Mouse (Mus musculus) liver, embryonic 14 days (tissue): ENCODE results near the gene Ilf3. TPM values are rescaled to one million over a fixed set of nuclear protein-coding genes. Genes with fewer than 3 reads are reported as not detected.

Source experiments
- polyA plus RNA-seq: library from polyadenylated mRNA; depleted of rRNA; stranded (reverse); fragments of >200 nt; gene quantifications from 2 replicates; pipeline ENCODE4 v1.2.3, GENCODE M21; 2012; rRNA removed

Ilf3 gene
- polyA plus RNA-seq, result 28.1 and 29.4 TPM in 2 replicates

GRCm38 (mm10) chr9:21367357-21368111, at the start of gene Ilf3:
Gene Ilf3 (plus strand): TSS chr9:21367871.

GRCm38 (mm10) chr9:21320619-21321512, 46.8 kb upstream of the Ilf3 start, which contains the start of gene Slc44a2:
Gene Slc44a2 (plus strand): TSS chr9:21320698.

GRCm38 (mm10) chr9:21411669-21412550, 44.2 kb downstream of the Ilf3 start, which contains the start of gene Qtrt1:
Gene Qtrt1 (plus strand): TSS chr9:21411837.

GRCm38 (mm10) chr9:21424631-21425555, 57.2 kb downstream of the Ilf3 start, which contains the start of gene Dnm2:
Gene Dnm2 (plus strand): TSS chr9:21424908.

Other genes starting within 250 kb of the Ilf3 start
- 5.0 and 6.0 TPM in 2 replicates for gene Tyk2, start 236.6 kb upstream of the Ilf3 start, polyA plus RNA-seq
- 135 and 139 TPM in 2 replicates for gene Cdc37, start 217.9 kb upstream of the Ilf3 start, polyA plus RNA-seq
- 0.89 and 1.4 TPM in 2 replicates for gene Pde4a, start 202.2 kb upstream of the Ilf3 start, polyA plus RNA-seq
- gene Keap1, start 128.5 kb upstream of the Ilf3 start, polyA plus RNA-seq, result 12.4 and 14.5 TPM in 2 replicates
- 0.05 and 0.06 TPM in 2 replicates for gene S1pr5, start 119.4 kb upstream of the Ilf3 start, polyA plus RNA-seq
- gene Atg4d, start 102.6 kb upstream of the Ilf3 start, polyA plus RNA-seq, result 30.6 and 38.4 TPM in 2 replicates
- gene Kri1, start 79.9 kb upstream of the Ilf3 start, polyA plus RNA-seq, result 20.3 and 23.3 TPM in 2 replicates
- gene Cdkn2d, start 76.5 kb upstream of the Ilf3 start, polyA plus RNA-seq, result 59.2 and 67.8 TPM in 2 replicates
- 0.08 and 0.14 TPM in 2 replicates for gene Ap1m2, start 55.5 kb upstream of the Ilf3 start, polyA plus RNA-seq
- 10.5 TPM in 2 replicates for gene Slc44a2, start 47.2 kb upstream of the Ilf3 start, polyA plus RNA-seq
- 23.1 and 23.5 TPM in 2 replicates for gene Qtrt1, start 44.0 kb downstream of the Ilf3 start, polyA plus RNA-seq
- 30.6 and 33.1 TPM in 2 replicates for gene Dnm2, start 57.0 kb downstream of the Ilf3 start, polyA plus RNA-seq
- gene Tmed1, start 142.4 kb downstream of the Ilf3 start, polyA plus RNA-seq, result 16.4 and 18.0 TPM in 2 replicates
- 4.9 and 6.6 TPM in 2 replicates for gene AB124611, start 158.3 kb downstream of the Ilf3 start, polyA plus RNA-seq
- 21.7 and 26.8 TPM in 2 replicates for gene Carm1, start 179.0 kb downstream of the Ilf3 start, polyA plus RNA-seq
- 14.2 and 15.9 TPM in 2 replicates for gene Timm29, start 224.9 kb downstream of the Ilf3 start, polyA plus RNA-seq
- gene Yipf2, start 225.0 kb downstream of the Ilf3 start, polyA plus RNA-seq, result 5.7 and 6.0 TPM in 2 replicates
- gene Smarca4, start 248.3 kb downstream of the Ilf3 start, polyA plus RNA-seq, result 20.2 and 21.2 TPM in 2 replicates